Mouse (Mus musculus): ENCODE results near the gene Nicn1. TPM values are rescaled to one million over a fixed set of nuclear protein-coding genes. Genes with fewer than 3 reads are reported as not detected.

Gene Nicn1
- total and polyA plus RNA-seq, 3 experiments: 7.4 to 12.9 (median 9.7) TPM

DNA sequence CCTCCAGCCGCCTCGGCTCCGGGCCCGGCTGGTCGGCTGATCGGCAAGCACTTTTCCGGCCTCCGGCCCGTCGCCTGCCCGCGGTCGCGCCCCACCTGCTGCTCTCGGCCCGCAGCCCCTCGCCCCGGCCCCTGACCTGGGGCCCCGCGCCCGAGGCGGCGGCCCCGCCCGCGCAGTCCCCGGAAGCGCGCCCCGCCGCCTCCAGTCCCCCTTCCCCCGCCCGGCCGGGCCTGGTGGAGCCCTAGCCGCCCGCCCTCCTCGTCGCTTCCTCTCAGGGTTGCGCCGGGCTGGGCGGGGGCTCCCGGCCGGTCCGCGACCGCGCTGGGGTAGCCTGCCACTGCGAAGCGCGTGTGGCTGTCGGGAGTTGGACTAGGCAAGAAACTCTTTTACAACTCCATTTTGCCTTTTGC lies 16.3 kb downstream of the Nicn1 start:
- Histone ChIP-seq H3K79me2 (replicated peaks; ENCODE audit: control insufficient read depth, extremely low read depth, insufficient read depth, poor library complexity, severe bottlenecking) (peaks cover 43% of the 10 kb centered on the region), H3K9me3 (replicated peaks; ENCODE audit: low read length) (no peaks in the 10 kb centered on the region), H3K4me1 (ENCODE audit: control insufficient read depth in 1 of 2, insufficient read depth in 2 of 2) (peaks cover 5 to 55% of the 10 kb centered on the region in 2 experiments; a peak in 3 of 4 replicates), H3K9ac (ENCODE audit: insufficient read depth, low read depth) (peak overlapping the region; percentile 78), H3K36me3 (replicated peaks in 1 of 2; ENCODE audit: control insufficient read depth in 1 of 2, insufficient read depth in 1 of 2, low read length in 1 of 2) (peaks cover 14 to 35% of the 10 kb centered on the region in 2 experiments), H3K27me3 (replicated peaks) (no peaks in the 10 kb centered on the region), H3K4me2 (ENCODE audit: insufficient read depth, low read depth, poor library complexity, severe bottlenecking) (no peak overlapping the region), H3K27ac (ENCODE audit: insufficient read depth, low read depth) (peak overlapping the region; percentile 90), H3K4me3 (replicated peaks in 1 of 3; ENCODE audit: low read depth in 2 of 3, low read length in 2 of 3, poor library complexity in 1 of 3) (peak overlapping the region; percentile 68 to 80 (median 71))
- TF ChIP-seq TCF12 (IDR thresholded peaks at IDR 0.05; ENCODE audit: low read depth, low read length) (peak; percentile 68; the same call in 1 of the 2 replicates), SIN3A (IDR thresholded peaks at IDR 0.05; ENCODE audit: low read length) (peak; percentile 40), ELF1 (IDR thresholded peaks at IDR 0.05; ENCODE audit: low read depth, low read length) (peak; percentile 77), MXI1 (IDR thresholded peaks at IDR 0.05; ENCODE audit: low read depth, low read length) (peak; percentile 84), JUN (IDR thresholded peaks at IDR 0.05; ENCODE audit: insufficient read depth, low read depth, low read length) (no peak), ZC3H11A (IDR thresholded peaks at IDR 0.05; ENCODE audit: low read depth, low read length) (no peak), UBTF (IDR thresholded peaks at IDR 0.05; ENCODE audit: low read depth, low read length) (peak; percentile 99), IRF4 (IDR thresholded peaks at IDR 0.05; ENCODE audit: low read depth, low read length) (no peak), MEF2A (IDR thresholded peaks at IDR 0.05; ENCODE audit: borderline replicate concordance, low read depth, low read length) (peak; percentile 50; the same call in 1 of the 2 replicates), POLR2A (IDR thresholded peaks at IDR 0.05; ENCODE audit: low read depth, low read length) (no peak; the same call in 1 of the 2 replicates), MAFK (IDR thresholded peaks at IDR 0.05; ENCODE audit: insufficient replicate concordance, low read length) (no peak), ZMIZ1 (IDR thresholded peaks at IDR 0.05; ENCODE audit: low read depth, low read length) (no peak), PAX5 (IDR thresholded peaks at IDR 0.05; ENCODE audit: low read length) (no peak), KAT2A (IDR thresholded peaks at IDR 0.05; ENCODE audit: insufficient replicate concordance, low read length) (0 out of 2 replicates have a peak, but pooled peaks have one; percentile 41), BHLHE40 (IDR thresholded peaks at IDR 0.05; ENCODE audit: low read depth, low read length) (no peak; the same call in 1 of the 2 replicates), USF1 (IDR thresholded peaks at IDR 0.05; ENCODE audit: low read depth, low read length) (no peak), NRF1 (IDR thresholded peaks at IDR 0.05; ENCODE audit: low read depth, low read length) (no peak; the same call in 1 of the 2 replicates), NELFE (IDR thresholded peaks at IDR 0.05; ENCODE audit: low read depth, low read length) (no peak), MAX (IDR thresholded peaks at IDR 0.05; ENCODE audit: low read length) (no peak), RCOR1 (conservative IDR thresholded peaks at IDR 0.05; ENCODE audit: low read depth, low read length) (no peak), USF2 (conservative IDR thresholded peaks at IDR 0.05; ENCODE audit: low read depth, low read length) (no peak), CHD1 (IDR thresholded peaks at IDR 0.05; ENCODE audit: low read depth, low read length) (no peak; the same call in 1 of the 2 replicates), HCFC1 (IDR thresholded peaks at IDR 0.05; ENCODE audit: low read depth, low read length) (peak; percentile 49)
- in situ Hi-C loops (cut with MboI; ENCODE audit: low pct_ligation_motif_present, low pct_unique_long_range_greater_than_20kb, low sequenced_read_pairs): no loop called here
- dilution Hi-C loops (cut with MboI; ENCODE audit: extremely low pct_ligation_motif_present, extremely low pct_unique_long_range_greater_than_20kb, low sequenced_read_pairs): no loop called here
- DNase-seq (ENCODE audit: extremely low read depth): peak; percentile 72

Measured in CH12.LX (cell line).